Mouse (Mus musculus) heart, adult 11 months (tissue): Measurements from ENCODE around the gene H2-Q10.

ENCODE experiments used
- DNase-seq: peaks from one replicate; pipeline ENCODE4 v3.0.0; 2022

Gene H2-Q10

DNA sequence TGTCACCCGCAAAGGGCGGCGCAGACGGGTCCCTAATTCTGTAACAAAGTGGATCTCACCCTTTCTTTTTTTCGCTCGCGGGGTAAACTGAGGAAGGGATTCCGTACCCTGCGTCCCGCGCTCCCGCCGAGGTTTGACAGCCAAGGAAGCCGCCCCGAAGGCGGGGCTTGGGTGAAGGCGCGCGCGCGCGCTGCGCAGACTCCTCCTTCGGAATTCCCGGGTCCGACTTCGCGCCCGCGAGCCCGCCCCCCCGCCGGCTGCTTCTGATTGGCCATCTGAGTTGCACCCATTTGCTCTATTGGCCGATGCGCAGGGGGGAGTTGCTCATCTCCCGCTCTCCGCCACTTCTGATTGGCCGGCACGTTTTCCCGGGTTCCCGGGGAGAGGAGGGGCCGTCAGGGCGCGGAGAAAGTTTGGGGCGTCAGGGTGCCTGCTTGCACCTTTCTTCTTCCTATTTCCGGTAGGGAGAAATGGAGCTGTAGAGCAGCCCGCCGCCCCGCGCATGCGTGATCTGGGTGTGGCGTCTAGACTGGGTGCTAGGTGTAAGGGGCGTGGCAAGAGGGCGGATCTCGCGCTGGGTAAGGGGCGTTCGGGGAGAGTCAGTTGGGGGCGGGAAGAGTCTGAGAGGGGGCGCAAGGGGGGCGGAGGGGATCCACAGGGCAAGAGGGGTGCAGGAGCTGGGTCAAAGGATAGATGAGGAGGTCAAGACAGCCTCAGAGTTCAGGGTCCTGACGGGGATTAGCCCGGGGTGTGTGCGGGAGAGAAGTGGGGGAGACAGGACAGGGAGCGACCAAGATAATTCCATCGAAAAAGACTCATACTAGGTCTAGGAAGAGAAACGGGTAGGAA is 47.0 kb downstream of the H2-Q10 start, which contains the start of the genes Tcf19 and Cchcr1:
TSS of gene Tcf19 (minus strand) at position 173 of the 849 bp plus-strand sequence.
TSS of gene Cchcr1 (plus strand) at position 449 of the 849 bp plus-strand sequence.
- peak; percentile 100 for DNase-seq

DNA sequence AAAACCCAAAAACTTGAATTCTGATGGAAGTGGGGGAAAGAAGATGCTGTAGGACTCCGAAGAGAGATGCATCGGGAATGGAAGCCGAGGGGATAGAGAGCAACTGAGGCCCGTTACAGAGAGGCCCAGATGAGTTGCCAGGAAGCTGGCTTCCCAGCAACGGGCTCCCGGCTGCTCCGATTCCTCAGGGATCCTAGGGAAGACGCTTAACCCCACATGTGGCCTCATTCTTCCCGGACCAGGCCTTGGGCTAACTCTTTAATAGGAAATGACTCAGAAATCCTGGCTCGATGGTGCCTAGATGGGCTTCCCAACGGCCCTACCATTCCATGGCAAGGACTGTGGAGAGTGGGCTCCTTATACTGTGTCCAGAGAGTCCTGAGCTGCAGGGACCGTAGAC is 47.6 kb downstream of the H2-Q10 start:
- peak; percentile 94 for DNase-seq
